Mouse (Mus musculus): ENCODE data around the gene Ntn1. TPM values are rescaled to one million over a fixed set of nuclear protein-coding genes. Genes with fewer than 3 reads are reported as not detected.

Ntn1 gene
- polyA plus RNA-seq, 1 experiment from 2014 or later: 3.2 TPM

DNA sequence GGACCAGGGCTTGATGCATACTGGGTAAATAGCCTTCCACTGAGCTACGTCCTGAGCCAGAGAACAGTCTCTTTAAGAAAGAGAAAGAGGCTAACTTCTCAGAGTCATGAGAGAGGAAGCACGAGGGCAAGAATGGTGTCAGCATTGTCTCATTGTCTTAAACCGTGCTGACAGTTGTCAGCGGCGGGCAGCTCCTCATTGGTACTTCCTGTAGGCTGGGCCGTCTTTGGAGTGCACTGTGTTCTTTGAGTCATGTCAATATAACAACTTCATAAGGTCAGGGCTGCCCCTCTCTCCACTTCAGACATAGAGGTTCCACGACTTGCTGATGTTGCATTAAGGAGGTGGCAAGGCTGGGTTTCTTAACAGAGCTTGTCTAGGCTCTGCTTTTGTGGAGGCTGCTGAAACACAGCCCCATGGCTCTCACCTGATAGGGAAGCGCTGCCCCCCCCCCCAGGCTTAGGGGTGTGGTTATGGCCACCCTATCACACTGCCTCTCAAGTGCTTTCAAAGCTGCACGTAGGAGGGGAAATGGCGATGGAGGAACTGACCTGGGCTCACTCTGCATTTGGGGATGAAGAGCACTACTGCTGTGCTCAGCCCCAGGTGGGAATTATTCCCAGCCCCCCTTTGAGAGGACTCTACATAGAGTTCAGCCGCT, 6.8 kb upstream of the Ntn1 start:
- no peak for TF ChIP-seq CTCF (IDR thresholded peaks at IDR 0.05; ENCODE audit: low read depth)
- no peak for DNase-seq
- H3K27ac ChIP-seq (ENCODE audit: low read depth): no peak overlapping the region
- ATAC-seq (ENCODE audit: insufficient read depth): no peak
- no peaks in the 10 kb centered on the region for H3K36me3 ChIP-seq (ENCODE audit: insufficient read depth)
- 45% methylated on average over 11 of the region's 11 CpGs for WGBS
- H3K27me3 ChIP-seq (ENCODE audit: insufficient read depth, low read length): 0 out of 2 replicates have a peak, but pooled peaks cover 3% of the 10 kb centered on the region
- H3K4me1 ChIP-seq (ENCODE audit: insufficient read depth): peaks cover 4% of the 10 kb centered on the region; the same call in 1 of the 2 replicates
- no peak overlapping the region for H3K4me2 ChIP-seq
- no peak overlapping the region for H3K4me3 ChIP-seq (ENCODE audit: low read depth, low read length)
- H3K9me3 ChIP-seq (ENCODE audit: low read depth, low read length): no peaks in the 10 kb centered on the region
- H3K9ac ChIP-seq: no peak overlapping the region

DNA sequence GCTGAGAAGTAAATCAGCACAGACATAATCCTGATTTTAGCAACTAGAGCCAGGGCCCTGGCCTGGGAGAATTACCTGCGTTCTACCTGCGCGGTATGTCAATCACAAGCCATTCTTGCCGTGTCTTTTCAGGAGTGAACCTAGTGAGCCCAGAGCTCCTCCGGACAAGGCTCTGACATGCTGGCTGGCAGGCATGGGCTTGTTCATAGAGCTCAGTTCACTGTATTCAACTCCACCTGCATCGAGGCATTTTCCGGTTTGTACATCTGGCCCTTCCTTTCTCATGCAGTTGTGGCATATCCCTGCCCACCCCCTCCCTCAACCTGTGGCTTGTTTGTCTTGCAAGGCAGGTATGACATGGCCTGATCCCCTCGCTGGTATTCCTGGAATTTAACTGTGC, 5.0 kb upstream of the Ntn1 start:
- no peak overlapping the region for H3K9ac ChIP-seq
- H3K4me3 ChIP-seq (ENCODE audit: low read depth, low read length): no peak overlapping the region
- H3K9me3 ChIP-seq (ENCODE audit: low read depth, low read length): no peaks in the 10 kb centered on the region
- DNase-seq (no peak), ATAC-seq (ENCODE audit: insufficient read depth) (no peak)
- no peak overlapping the region for H3K27ac ChIP-seq (ENCODE audit: low read depth)
- H3K27me3 ChIP-seq (ENCODE audit: insufficient read depth, low read length): peaks cover 17% of the 10 kb centered on the region
- no peak overlapping the region for H3K4me2 ChIP-seq
- WGBS: 81% methylated on average over 8 of the region's 8 CpGs
- H3K4me1 ChIP-seq (ENCODE audit: insufficient read depth): peaks cover 4% of the 10 kb centered on the region; the same call in 1 of the 2 replicates
- TF ChIP-seq CTCF (IDR thresholded peaks at IDR 0.05; ENCODE audit: low read depth): no peak
- no peaks in the 10 kb centered on the region for H3K36me3 ChIP-seq (ENCODE audit: insufficient read depth)

DNA sequence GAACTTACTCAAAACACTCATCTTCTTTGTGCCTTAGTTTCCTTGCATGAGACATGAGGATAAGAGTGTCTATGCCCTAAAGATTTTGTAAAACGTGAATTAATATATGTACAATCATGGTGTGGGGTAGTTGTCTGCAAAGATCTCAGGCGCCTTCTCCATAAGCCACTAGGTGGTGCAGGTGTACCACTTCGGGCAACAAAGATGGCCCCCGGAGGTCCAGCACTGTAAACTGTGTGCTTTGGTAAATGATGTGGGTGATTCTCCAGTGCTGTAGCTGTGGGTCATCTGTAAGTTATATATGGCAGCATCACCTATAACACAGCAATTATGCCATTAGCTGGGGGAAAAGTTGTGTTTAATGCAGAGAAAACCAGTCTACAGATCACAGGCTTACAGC, 3.6 kb upstream of the Ntn1 start:
- ATAC-seq (ENCODE audit: insufficient read depth) (no peak), DNase-seq (no peak)
- peak; percentile 47 for TF ChIP-seq CTCF (IDR thresholded peaks at IDR 0.05; ENCODE audit: low read depth)
- H3K9me3 ChIP-seq (ENCODE audit: low read depth, low read length): no peaks in the 10 kb centered on the region
- H3K36me3 ChIP-seq (ENCODE audit: insufficient read depth): no peaks in the 10 kb centered on the region
- H3K4me2 ChIP-seq: no peak overlapping the region
- peaks cover 9% of the 10 kb centered on the region; the same call in 1 of the 2 replicates for H3K4me1 ChIP-seq (ENCODE audit: insufficient read depth)
- H3K27me3 ChIP-seq (ENCODE audit: insufficient read depth, low read length): peaks cover 31% of the 10 kb centered on the region
- WGBS: 54% methylated on average over 4 of the region's 4 CpGs
- H3K4me3 ChIP-seq (ENCODE audit: low read depth, low read length): no peak overlapping the region
- H3K9ac ChIP-seq: no peak overlapping the region
- H3K27ac ChIP-seq (ENCODE audit: low read depth): no peak overlapping the region

DNA sequence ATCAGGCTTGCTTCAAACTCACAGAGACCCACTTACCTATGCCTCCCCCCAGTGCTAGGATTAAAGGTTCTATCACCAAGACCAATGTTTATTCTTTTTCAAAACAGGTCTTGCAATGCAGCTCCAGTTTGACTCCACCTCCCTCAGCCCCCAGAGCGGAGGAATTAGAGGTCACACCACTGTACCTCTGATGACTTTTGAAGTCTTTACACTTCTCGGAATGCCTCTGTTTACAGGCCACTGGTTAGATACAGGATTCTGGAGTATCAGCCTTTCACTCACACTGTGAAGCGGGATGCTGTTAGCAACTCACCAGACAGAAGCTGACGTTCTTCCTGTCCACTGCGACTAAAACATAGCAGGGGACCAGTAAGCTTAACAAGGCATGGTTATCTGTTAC, 805 bp upstream of the Ntn1 start:
- Histone ChIP-seq H3K27me3 (ENCODE audit: insufficient read depth, low read length) (peaks cover 57% of the 10 kb centered on the region), H3K4me2 (no peak overlapping the region), H3K36me3 (ENCODE audit: insufficient read depth) (no peaks in the 10 kb centered on the region), H3K4me3 (ENCODE audit: low read depth, low read length) (no peak overlapping the region), H3K27ac (ENCODE audit: low read depth) (no peak overlapping the region), H3K9ac (no peak overlapping the region), H3K9me3 (ENCODE audit: low read depth, low read length) (no peaks in the 10 kb centered on the region), H3K4me1 (ENCODE audit: insufficient read depth) (peaks cover 9% of the 10 kb centered on the region; the same call in 1 of the 2 replicates)
- no peak for TF ChIP-seq CTCF (IDR thresholded peaks at IDR 0.05; ENCODE audit: low read depth)
- no peak for DNase-seq
- WGBS: 15% methylated on average over 5 of the region's 5 CpGs
- no peak for ATAC-seq (ENCODE audit: insufficient read depth)

DNA sequence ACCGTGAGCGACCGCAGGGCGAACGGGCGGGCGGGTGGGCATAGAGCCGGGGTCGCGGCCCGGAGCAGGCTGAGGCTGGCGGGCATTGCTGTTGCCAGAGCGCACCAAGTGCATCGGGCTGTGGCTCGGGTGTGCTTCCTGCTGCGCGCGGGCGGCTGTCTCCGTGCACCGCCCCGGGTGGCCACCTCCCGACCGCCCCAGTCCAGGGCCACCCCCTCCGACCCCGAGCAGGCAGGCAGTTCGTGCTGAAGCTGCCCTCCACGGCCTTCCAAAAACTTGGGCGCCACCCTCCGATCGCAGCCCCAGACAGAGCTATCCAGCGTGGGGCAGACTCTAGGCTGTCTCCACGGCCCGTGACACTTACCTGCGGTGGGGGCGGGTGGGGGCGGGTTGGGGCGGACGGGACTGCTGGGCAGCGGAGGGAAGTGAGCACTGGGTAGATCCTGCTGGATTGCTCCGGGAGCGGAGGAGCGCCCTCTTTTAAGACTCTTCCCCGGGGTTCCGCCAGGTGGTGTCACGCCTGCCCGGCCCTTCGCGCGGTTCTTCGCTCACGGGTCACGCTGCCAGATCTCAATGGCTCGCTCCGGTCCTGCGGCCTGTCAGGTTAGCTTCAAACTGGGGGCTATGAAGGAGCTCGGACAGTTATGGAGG, 477 bp downstream of the Ntn1 start:
- H3K9me3 ChIP-seq (ENCODE audit: low read depth, low read length): no peaks in the 10 kb centered on the region
- under 1% methylated on average over 57 of the region's 57 CpGs for WGBS
- peaks cover 67% of the 10 kb centered on the region for H3K27me3 ChIP-seq (ENCODE audit: insufficient read depth, low read length)
- peak overlapping the region; percentile 97 for H3K4me2 ChIP-seq
- no peaks in the 10 kb centered on the region for H3K36me3 ChIP-seq (ENCODE audit: insufficient read depth)
- DNase-seq: peak; percentile 62
- peak; percentile 54 for TF ChIP-seq CTCF (IDR thresholded peaks at IDR 0.05; ENCODE audit: low read depth)
- H3K9ac ChIP-seq: peak overlapping the region; percentile 46
- 0 out of 2 replicates have a peak, but pooled peaks cover 5% of the 10 kb centered on the region for H3K4me1 ChIP-seq (ENCODE audit: insufficient read depth)
- no peak overlapping the region for H3K27ac ChIP-seq (ENCODE audit: low read depth)
- H3K4me3 ChIP-seq (ENCODE audit: low read depth, low read length): peak overlapping the region; percentile 49
- ATAC-seq (ENCODE audit: insufficient read depth): peak; percentile 67

DNA sequence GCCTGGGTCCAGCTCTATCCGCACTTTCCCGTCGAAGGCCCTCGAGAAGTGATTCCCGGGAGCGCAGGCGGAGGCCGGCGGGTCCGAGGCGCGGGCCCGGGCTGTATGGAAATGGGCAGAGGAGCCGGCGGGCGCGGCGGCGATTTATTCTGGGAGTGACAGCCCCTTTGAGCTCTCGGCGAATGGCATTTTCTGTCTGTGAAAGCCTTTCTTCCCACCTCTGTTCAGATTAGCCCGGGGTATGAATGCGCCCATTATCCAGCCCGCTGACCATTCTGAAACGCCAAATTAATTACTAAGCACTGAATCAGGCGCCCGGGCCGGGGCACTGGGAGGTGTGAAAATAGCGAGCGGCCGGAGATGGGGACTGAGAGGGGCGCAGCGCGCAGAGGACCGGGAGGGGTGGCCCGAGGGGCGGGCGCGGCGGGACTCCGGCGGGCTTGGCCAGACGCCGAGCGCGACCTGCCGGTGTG, 1.0 kb downstream of the Ntn1 start:
- under 1% methylated on average over 47 of the region's 47 CpGs for WGBS
- peaks cover 66% of the 10 kb centered on the region for H3K27me3 ChIP-seq (ENCODE audit: insufficient read depth, low read length)
- DNase-seq: peak; percentile 34
- peak overlapping the region; percentile 49 for H3K4me3 ChIP-seq (ENCODE audit: low read depth, low read length)
- peak overlapping the region; percentile 97 for H3K4me2 ChIP-seq
- peak; percentile 30; the same call in 1 of the 2 replicates for ATAC-seq (ENCODE audit: insufficient read depth)
- H3K4me1 ChIP-seq (ENCODE audit: insufficient read depth): 0 out of 2 replicates have a peak, but pooled peaks cover 5% of the 10 kb centered on the region
- no peaks in the 10 kb centered on the region for H3K36me3 ChIP-seq (ENCODE audit: insufficient read depth)
- H3K9ac ChIP-seq: peak overlapping the region; percentile 46
- no peaks in the 10 kb centered on the region for H3K9me3 ChIP-seq (ENCODE audit: low read depth, low read length)
- no peak overlapping the region for H3K27ac ChIP-seq (ENCODE audit: low read depth)
- TF ChIP-seq CTCF (IDR thresholded peaks at IDR 0.05; ENCODE audit: low read depth): no peak

DNA sequence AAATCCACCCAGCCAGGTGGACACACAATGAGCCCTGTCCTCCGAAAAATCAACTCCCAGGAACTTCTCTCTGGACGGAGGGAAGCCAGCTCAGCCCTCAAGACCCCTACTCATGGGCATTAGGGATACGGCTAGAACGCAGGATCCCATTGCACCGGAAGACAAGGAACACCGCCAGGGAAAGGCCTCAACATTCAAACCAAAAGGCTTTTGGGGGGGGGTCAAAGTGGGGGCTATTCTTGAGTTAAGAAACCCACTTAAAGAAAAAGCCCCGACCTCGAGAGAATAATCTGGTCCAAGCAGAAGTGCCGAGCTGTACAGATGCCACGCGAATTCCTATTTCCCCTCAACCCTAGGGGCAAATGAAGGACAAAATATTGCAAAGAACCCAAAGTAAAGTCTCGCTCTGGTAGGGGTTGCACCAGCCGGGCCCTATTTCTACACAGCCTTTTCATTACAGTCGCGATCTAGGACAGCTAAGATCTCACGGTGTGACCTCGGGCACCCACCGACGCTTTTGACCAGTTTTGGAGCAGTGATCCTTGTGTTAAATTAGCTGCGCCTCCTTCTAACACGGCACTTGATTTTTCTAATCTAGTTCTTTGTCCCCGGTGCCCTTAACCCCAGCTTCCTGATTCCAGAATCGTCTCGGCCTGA, 1.6 kb downstream of the Ntn1 start:
- no peak for TF ChIP-seq CTCF (IDR thresholded peaks at IDR 0.05; ENCODE audit: low read depth)
- no peaks in the 10 kb centered on the region for H3K9me3 ChIP-seq (ENCODE audit: low read depth, low read length)
- no peak overlapping the region for H3K27ac ChIP-seq (ENCODE audit: low read depth)
- DNase-seq (no peak), ATAC-seq (ENCODE audit: insufficient read depth) (no peak)
- H3K4me2 ChIP-seq: peak overlapping the region; percentile 97
- peaks cover 64% of the 10 kb centered on the region for H3K27me3 ChIP-seq (ENCODE audit: insufficient read depth, low read length)
- WGBS: 13% methylated on average over 24 of the region's 24 CpGs
- H3K4me3 ChIP-seq (ENCODE audit: low read depth, low read length): peak overlapping the region; percentile 49
- no peaks in the 10 kb centered on the region for H3K36me3 ChIP-seq (ENCODE audit: insufficient read depth)
- H3K9ac ChIP-seq: peak overlapping the region; percentile 46; the same call in 1 of the 2 replicates
- H3K4me1 ChIP-seq (ENCODE audit: insufficient read depth): 0 out of 2 replicates have a peak, but pooled peaks cover 5% of the 10 kb centered on the region

All from lung, embryonic 14.5 days (tissue).